Mouse (Mus musculus) cerebellum, adult 18-20 months (tissue): ENCODE data around the gene Gm21885.
A peak's percentile ranks its signal among the peaks of the same experiment; 100 is the strongest.

ENCODE experiments used
- DNase-seq, 2 experiments: peaks; one replicate each; pipeline ENCODE4 v3.0.0; 2021

Gm21885 gene

DNA sequence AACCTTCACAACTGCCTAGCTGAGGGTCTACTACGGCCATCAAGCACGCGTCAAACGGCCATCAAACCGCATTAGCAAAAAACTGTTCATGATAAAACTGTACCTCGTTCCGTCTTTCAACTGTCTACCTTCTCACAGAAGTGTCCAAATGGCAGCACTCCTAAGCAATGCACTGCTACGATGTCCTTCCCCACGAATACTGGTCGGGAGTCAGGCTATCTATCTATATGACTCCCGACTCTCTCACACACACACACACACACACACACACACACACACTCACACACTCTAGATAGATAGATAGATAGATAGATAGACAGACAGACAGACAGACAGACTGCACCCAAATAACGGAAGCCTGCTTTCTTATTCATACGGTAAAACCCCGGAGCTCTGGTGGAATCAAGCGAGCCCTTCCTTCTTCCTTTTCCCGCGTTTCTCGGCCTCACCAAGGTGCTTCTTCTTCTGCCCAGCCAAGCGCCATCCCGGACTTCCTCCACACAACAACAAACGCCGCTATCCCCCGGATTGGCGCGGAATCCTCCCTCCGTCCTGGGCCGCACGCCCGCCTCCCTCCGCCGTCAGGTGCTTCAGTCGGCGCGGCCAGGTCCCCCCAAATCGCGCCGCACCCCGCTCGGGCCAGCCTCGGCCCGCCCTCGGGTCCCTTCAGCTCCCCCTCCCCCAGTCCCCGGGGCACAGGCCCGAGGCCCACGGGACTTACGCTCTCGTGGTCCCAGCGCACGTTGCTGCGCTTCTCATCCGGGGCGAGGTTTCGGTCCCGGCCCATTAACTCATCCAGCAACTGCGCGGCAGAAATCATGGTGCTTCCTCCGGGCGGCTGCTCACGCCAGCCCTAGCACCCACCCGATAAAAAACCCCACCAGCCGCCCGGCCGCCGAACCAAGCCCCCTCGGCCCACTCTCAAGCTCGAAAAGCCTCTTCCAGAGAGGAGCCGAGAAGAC, 39.6 kb downstream of the Gm21885 start:
- DNase-seq = peak in 1 of 2 experiments; percentile 60

GRCm38 (mm10) chr11:94321931-94322400, 40.3 kb downstream of the Gm21885 start, which contains the start of gene Luc7l3:
Gene Luc7l3 (minus strand): TSS chr11:94321988.
- DNase-seq = peak; percentile 96 to 97

DNA sequence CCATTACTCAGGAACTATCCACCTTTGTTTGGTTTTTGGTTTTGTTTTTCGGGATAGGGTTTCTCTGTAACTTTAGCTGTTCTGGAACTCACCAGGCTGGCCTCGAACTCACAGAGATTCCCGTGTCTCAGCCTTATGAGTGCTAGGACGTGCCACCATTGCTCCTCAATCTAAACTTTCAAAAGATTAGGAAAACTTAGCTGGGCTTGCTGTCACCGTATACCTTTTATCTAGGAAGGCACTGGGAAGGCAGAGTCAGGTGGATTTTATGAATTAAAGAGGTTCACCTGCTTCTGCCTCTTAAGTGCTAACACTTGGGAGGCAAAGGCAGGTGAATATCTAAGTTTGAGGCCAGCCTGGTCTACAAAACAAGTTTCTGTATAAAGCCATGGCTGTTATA, 41.0 kb downstream of the Gm21885 start:
- DNase-seq = no peak

GRCm38 (mm10) chr11:94323271-94323925, 41.7 kb downstream of the Gm21885 start:
- DNase-seq = no peak

DNA sequence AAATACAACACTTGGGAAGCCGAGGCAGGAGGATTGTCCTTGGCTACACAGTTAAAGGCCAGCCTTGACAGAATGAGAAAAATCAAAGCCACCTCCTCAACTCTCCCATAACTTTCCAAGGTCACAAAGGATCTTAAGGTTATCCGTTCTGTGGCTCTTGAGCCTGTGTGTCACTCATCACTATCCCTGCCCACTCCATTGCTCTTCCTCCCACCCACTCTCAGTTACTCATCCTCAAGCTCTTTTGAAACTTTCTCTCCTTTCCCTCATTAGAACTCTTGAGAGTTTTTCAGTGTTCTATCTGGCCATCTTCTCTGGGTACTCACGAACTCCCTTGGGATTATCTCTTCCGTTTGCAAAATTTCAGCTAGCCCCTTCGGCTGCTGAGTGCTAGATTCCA, 42.9 kb downstream of the Gm21885 start:
- no peak for DNase-seq

DNA sequence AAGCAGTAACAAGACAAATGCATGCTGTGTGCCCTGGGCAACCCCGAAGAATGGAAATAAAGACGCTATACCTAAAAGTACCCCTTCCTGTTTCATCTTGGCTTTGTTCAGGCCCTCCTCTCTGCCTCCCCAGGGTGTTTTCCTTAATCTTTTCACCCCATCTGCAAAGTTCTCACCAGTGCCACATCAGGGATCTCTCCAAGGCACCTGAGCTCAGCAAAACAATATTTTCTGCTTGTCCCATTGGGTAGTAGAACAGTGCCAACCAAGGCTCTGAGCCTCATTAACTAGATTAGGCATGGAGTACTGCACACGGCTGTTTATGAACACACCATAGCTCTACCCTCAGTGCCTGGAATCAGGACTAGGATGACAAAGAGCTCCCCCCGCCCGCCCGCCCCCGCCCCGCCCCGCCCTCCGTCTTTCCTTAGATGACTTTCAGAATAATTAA, 45.3 kb downstream of the Gm21885 start:
- DNase-seq = peak; percentile 70 to 75

DNA sequence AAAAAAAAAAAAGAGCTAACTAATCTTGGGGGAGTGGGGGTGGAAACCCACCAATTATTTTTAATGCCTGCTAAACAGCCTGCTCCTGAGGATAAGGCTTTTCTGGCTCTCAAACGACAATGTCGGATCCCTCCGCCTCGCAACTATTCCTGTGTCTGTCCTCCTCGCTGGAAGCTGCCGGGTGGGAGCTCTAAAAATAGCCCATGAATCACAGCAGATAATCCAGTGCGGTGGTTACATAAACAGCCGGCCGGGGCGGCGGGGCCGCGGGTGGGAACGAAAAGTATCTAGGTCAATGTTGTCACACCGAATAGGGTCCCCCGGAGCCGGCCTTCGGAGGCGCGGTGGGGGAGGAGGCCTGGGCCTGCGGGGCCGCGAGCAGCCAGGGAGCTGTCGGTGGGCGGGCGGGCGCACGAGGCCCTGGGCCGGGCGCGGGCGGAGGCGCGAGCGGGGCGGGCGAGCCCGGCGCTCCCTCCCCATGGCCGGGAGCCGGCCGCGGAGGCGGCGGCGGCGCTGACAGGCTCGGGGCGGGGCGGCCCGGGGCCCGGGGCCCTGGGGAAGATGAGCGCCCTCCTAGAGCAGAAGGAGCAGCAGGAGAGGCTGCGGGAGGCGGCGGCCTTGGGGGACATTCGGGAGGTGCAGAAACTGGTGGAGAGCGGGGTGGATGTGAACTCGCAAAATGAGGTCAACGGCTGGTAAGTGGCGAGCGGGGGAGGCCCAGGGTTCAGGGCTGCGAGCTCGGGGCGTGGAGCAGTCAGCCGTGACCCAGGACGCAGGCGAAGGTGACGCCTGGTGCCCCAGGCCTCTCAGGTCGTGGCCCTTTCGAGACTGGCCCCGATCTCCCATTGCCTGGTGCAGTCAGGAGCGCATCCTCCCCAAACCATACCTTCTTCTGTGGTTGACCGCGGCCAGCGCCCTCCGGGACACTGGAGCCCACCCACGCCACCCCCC, 46.3 kb downstream of the Gm21885 start, which contains the start of gene Ankrd40:
Gene Ankrd40 (plus strand): TSS at position 309 of the 951 bp plus-strand sequence.
- DNase-seq = peak; percentile 96 to 98

- DNase-seq = peak in 1 of 2 experiments; percentile 40
These were observed 47.0 kb downstream of the Gm21885 start for GRCm38 (mm10) chr11:94328644-94329025.

DNA sequence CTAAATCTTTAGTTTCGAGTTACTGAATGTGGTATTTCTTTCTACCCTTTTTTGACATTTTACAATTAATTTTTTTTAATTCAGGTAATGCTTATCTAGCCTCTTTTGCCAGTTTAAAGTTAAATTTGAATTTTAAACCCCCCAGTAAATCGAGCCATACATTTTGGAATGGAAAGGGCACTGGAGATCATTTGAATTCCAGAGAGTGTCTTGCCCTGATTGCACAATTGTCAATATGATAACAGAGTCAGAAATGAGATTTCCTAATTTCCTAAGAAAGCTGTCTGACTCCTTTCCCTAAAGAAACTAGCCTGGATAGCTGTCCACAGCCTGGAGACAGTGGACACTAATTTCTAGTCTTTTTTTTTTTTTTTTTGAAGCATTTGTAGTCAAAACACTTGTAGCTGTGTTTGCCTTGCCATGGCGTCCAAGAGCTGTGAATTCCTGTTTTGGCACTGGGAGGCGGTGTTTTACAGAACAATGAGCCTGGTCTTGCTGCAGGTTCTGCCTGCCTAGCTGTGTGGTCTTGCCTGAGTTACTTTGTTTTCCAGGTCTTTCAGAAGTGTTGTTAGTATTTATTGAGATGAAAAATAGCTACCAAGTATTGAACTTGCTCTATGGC, 47.7 kb downstream of the Gm21885 start:
- peak; percentile 72 to 82 for DNase-seq

- DNase-seq = no peak
These were observed 48.5 kb downstream of the Gm21885 start for GRCm38 (mm10) chr11:94330211-94330610.

DNA sequence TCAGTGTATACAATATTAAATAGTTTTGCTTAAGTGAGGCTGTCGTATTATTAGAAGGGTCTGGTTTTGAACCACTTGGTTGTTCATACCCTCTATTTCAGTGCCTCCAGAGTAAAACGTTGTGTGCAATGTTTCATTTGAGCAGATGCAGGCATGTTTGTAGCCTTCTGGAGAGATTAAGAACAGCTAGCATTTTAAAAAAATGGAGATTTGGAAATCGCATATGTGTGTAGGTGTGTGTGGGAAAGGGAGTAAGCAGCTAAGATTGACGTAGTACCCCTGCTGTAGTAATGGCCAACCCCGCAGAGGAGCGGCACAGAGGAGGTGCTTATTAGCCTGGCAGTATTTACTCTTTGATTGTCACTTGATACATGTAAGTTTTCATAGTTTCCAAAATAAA, 51.1 kb downstream of the Gm21885 start:
- DNase-seq = no peak

DNA sequence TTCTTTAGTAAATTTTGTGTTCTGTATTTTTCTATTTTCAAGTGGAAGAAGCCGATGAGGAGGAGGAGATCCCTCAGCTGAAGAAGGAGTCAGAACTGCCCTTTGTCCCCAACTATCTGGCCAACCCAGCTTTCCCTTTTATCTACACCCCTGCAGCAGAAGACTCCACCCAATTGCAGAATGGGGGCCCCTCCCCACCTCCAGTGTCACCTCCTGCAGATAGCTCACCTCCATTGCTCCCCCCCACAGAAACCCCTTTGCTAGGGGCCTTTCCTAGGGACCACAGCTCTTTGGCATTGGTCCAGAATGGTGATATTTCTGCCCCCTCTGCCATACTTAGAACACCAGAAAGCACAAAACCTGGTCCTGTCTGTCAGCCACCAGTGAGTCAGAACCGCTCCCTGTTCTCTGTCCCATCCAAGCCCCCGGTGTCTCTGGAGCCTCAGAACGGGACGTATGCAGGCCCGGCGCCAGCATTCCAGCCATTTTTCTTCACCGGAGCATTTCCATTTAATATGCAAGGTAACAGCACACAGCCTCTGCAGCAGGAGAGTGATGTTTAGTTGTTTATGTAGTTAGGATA, 52.8 kb downstream of the Gm21885 start:
- DNase-seq = no peak
